Mouse (Mus musculus) activated CD4-positive, CD25-positive, alpha-beta regulatory T cell (primary cell): Measurements from ENCODE around the gene Ubox5. TPM values are rescaled to one million over a fixed set of nuclear protein-coding genes. Genes with fewer than 3 reads are reported as not detected.

Experiments
- polyA plus RNA-seq, 2 experiments: library from polyadenylated mRNA; unstranded; fragments of 100-300 nt; shearing (Covaris generic); gene quantifications; one replicate each; pipeline ENCODE4 v1.2.1; 2017

The Ubox5 gene
- 10 to 100 TPM in 1 of 2 experiments, 1 to 10 TPM in 1; 10.0 to 10.9 TPM for polyA plus RNA-seq

GRCm38 (mm10) chr2:130629839-130630203 lies at the start of gene Ubox5, which contains the start of gene Fastkd5:
Gene Ubox5 (minus strand): TSS chr2:130630038.
Gene Fastkd5 (minus strand): TSS chr2:130630027.

GRCm38 (mm10) chr2:130667559-130667958 lies 37.7 kb upstream of the Ubox5 start, which contains the start of gene Itpa:
Gene Itpa (plus strand): TSS chr2:130667610.

GRCm38 (mm10) chr2:130664102-130664701 lies 34.4 kb upstream of the Ubox5 start, which contains the start of gene Ddrgk1:
Gene Ddrgk1 (minus strand): TSS chr2:130664659.

GRCm38 (mm10) chr2:130642684-130643369 lies 13.0 kb upstream of the Ubox5 start, which contains the start of gene Lzts3:
Gene Lzts3 (minus strand): TSS chr2:130642803.

GRCm38 (mm10) chr2:130582552-130582951 lies 47.3 kb downstream of the Ubox5 start, which contains the start of gene Avp:
Gene Avp (minus strand): TSS chr2:130582554.

GRCm38 (mm10) chr2:130575873-130576272 lies 54.0 kb downstream of the Ubox5 start, which contains the start of gene Oxt:
Gene Oxt (plus strand): TSS chr2:130576173.

GRCm38 (mm10) chr2:130563212-130564055 lies 66.4 kb downstream of the Ubox5 start, which contains the start of gene Mrps26:
Gene Mrps26 (plus strand): TSS chr2:130563742.

Other genes with a start within 250 kb of the Ubox5 start
- gene Cpxm1, start 232.5 kb downstream of the Ubox5 start, polyA plus RNA-seq = under 1 TPM; 0.27 to 0.35 TPM
- gene Gm28372, start 224.8 kb downstream of the Ubox5 start, polyA plus RNA-seq = under 1 TPM in 1 of 2 experiments, not detected in 1; 0.12 TPM
- not detected for gene 1700020A23Rik, start 224.8 kb downstream of the Ubox5 start, polyA plus RNA-seq
- under 1 TPM in 1 of 2 experiments, not detected in 1; 0.29 TPM for gene Tmem239, start 223.6 kb downstream of the Ubox5 start, polyA plus RNA-seq
- 100 to 1,000 TPM; 196 to 225 TPM for gene Vps16, start 205.7 kb downstream of the Ubox5 start, polyA plus RNA-seq
- 10 to 100 TPM; 15.0 to 23.6 TPM for gene Pced1a, start 205.3 kb downstream of the Ubox5 start, polyA plus RNA-seq
- 100 to 1,000 TPM; 138 to 167 TPM for gene Ptpra, start 179.8 kb downstream of the Ubox5 start, polyA plus RNA-seq
- gene Mrps26, start 66.3 kb downstream of the Ubox5 start, polyA plus RNA-seq = 100 to 1,000 TPM in 1 of 2 experiments, 10 to 100 TPM in 1; 94.7 to 134 TPM
- gene Oxt, start 53.9 kb downstream of the Ubox5 start, polyA plus RNA-seq = not detected
- not detected for gene Avp, start 47.5 kb downstream of the Ubox5 start, polyA plus RNA-seq
- gene Fastkd5, start within 50 bp of the Ubox5 start, polyA plus RNA-seq = 10 to 100 TPM; 14.2 to 17.2 TPM
- gene Lzts3, start 12.8 kb upstream of the Ubox5 start, polyA plus RNA-seq = under 1 TPM; 0.37 to 0.71 TPM
- 100 to 1,000 TPM; 134 to 141 TPM for gene Ddrgk1, start 34.6 kb upstream of the Ubox5 start, polyA plus RNA-seq
- gene Itpa, start 37.6 kb upstream of the Ubox5 start, polyA plus RNA-seq = 10 to 100 TPM; 51.1 to 56.7 TPM
- gene Slc4a11, start 67.5 kb upstream of the Ubox5 start, polyA plus RNA-seq = under 1 TPM in 1 of 2 experiments, not detected in 1; 0.36 TPM